Mouse (Mus musculus) liver, embryonic 15.5 days (tissue): ENCODE measurements at regions not wholly inside any gene's neighbourhood (a gene's known extent, or its start where the extent isn't known, plus 50 kb on each side); places are given as distances from the start of the nearest gene placed in this dataset.

ENCODE experiments used
- ATAC-seq: fragments of 200-750 bp; cut with Nextera tagmentation; 2 replicates; pipeline ENCODE4 v1.8.0; 2017; ENCODE audit warnings: moderate number of reproducible peaks, mild to moderate bottlenecking, moderate library complexity; ENCODE audit not compliant: insufficient read depth
- H3K27ac ChIP-seq: fragments of 300-500 bp; sonication (generic); replicated peaks from 2 replicates; pipeline ENCODE4 v1.5.1; 2015; ENCODE audit warnings: mild to moderate bottlenecking, inconsistent platforms
- H3K27me3 ChIP-seq: fragments of 300-500 bp; sonication (generic); 2 replicates; pipeline ENCODE4 v1.6.1; 2015; ENCODE audit warnings: mild to moderate bottlenecking, inconsistent platforms
- H3K36me3 ChIP-seq: fragments of 300-500 bp; sonication (generic); replicated peaks from 2 replicates; pipeline ENCODE4 v1.6.1; 2015; ENCODE audit warnings: moderate library complexity, mild to moderate bottlenecking, inconsistent platforms
- H3K4me1 ChIP-seq: fragments of 300-500 bp; sonication (generic); replicated peaks from 2 replicates; pipeline ENCODE4 v1.6.1; 2015; ENCODE audit warnings: inconsistent platforms
- H3K4me2 ChIP-seq: fragments of 300-500 bp; sonication (generic); 2 replicates; pipeline ENCODE4 v1.6.1; 2015; ENCODE audit warnings: moderate library complexity, mild to moderate bottlenecking, inconsistent platforms
- H3K4me3 ChIP-seq: fragments of 300-500 bp; sonication (generic); replicated peaks from 2 replicates; pipeline ENCODE4 v1.5.1; 2015; ENCODE audit warnings: mild to moderate bottlenecking, inconsistent platforms
- H3K9ac ChIP-seq: fragments of 300-500 bp; sonication (generic); 2 replicates; pipeline ENCODE4 v1.6.1; 2015; ENCODE audit warnings: moderate library complexity, mild to moderate bottlenecking, inconsistent platforms
- H3K9me3 ChIP-seq: fragments of 300-500 bp; sonication (generic); replicated peaks from 2 replicates; pipeline ENCODE4 v1.6.1; 2016; ENCODE audit warnings: inconsistent platforms
- WGBS: fragments of 180-500 bp; shearing (Covaris S2); methylation state at CpG from one replicate; pipeline ENCODE4 v1.1.7; 2015; ENCODE audit warnings: mixed read lengths; ENCODE audit not compliant: insufficient replicate concordance; 5-methylcytosine and 5-hydroxymethylcytosine counted together

- 66% methylated on average over 2 of the region's 2 CpGs for WGBS
- no peak for ATAC-seq
- no peaks in the 10 kb centered on the region for H3K27me3 ChIP-seq
- H3K4me2 ChIP-seq: no peak overlapping the region
- H3K4me3 ChIP-seq: no peak overlapping the region
- no peak overlapping the region for H3K9ac ChIP-seq
- H3K9me3 ChIP-seq: no peaks in the 10 kb centered on the region
- no peaks in the 10 kb centered on the region for H3K36me3 ChIP-seq
- no peaks in the 10 kb centered on the region for H3K4me1 ChIP-seq
- no peak overlapping the region for H3K27ac ChIP-seq
Measured at GRCm38 (mm10) chr5:46406969-46407368, 549.6 kb upstream of the Lcorl start.

DNA sequence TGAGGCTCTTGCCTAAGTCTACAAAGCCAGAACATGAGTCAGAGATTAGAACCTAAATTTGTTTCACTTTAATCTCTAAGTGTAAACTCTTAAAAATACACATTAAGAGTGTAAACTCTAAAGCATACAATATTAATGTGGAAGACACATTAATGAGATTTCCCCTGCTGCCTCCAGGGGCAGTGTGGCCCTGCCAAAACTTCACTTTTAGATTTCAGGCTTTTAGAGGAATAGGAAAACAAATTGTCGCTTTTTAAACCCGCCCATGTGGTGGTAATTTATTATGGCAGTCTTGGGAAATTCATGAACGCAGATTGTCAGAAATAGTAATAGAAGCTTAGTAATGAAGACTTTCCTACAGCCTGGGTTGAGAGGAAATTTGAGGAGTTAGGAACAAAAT lies 549.0 kb upstream of the Lcorl start:
- Histone ChIP-seq H3K4me1 (no peaks in the 10 kb centered on the region), H3K4me2 (no peak overlapping the region), H3K27me3 (no peaks in the 10 kb centered on the region), H3K9ac (no peak overlapping the region), H3K4me3 (no peak overlapping the region), H3K9me3 (no peaks in the 10 kb centered on the region), H3K27ac (no peak overlapping the region), H3K36me3 (no peaks in the 10 kb centered on the region)
- ATAC-seq: no peak
- 34% methylated on average over 3 of the region's 3 CpGs for WGBS

- H3K27ac ChIP-seq: no peak overlapping the region
- no peaks in the 10 kb centered on the region for H3K27me3 ChIP-seq
- no peaks in the 10 kb centered on the region for H3K9me3 ChIP-seq
- H3K4me3 ChIP-seq: no peak overlapping the region
- 43% methylated on average over 2 of the region's 2 CpGs for WGBS
- H3K9ac ChIP-seq: no peak overlapping the region
- ATAC-seq: no peak
- H3K36me3 ChIP-seq: no peaks in the 10 kb centered on the region
- H3K4me2 ChIP-seq: no peak overlapping the region
- no peaks in the 10 kb centered on the region for H3K4me1 ChIP-seq
Measured at GRCm38 (mm10) chr5:46386591-46386990, 529.2 kb upstream of the Lcorl start.

DNA sequence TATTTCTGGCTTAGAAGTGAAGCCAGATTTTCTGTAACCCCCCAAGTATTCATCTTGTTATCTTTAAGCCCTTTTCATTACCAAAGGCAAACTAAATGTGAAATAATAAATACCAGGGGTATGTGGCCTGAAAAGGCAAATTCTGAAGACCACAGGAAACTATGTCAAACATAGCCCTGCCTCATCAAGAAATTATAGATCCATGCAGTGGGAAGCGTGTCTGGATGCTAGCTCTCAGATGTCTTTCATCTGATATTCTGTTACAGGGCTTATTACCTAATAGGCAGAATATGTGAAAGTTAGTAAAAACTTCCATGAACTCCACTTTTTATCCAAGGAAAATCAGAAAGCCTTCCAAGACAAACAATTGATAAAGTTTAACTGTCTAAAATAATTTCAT lies 509.9 kb upstream of the Lcorl start:
- no peak for ATAC-seq
- Histone ChIP-seq H3K4me1 (no peaks in the 10 kb centered on the region), H3K27me3 (no peaks in the 10 kb centered on the region), H3K9me3 (no peaks in the 10 kb centered on the region), H3K4me3 (no peak overlapping the region), H3K9ac (no peak overlapping the region), H3K27ac (no peak overlapping the region), H3K4me2 (no peak overlapping the region), H3K36me3 (no peaks in the 10 kb centered on the region)
- 51% methylated on average over 1 of the region's 1 CpGs for WGBS

GRCm38 (mm10) chr5:46363661-46364060 lies 506.2 kb upstream of the Lcorl start:
- H3K9ac ChIP-seq: no peak overlapping the region
- H3K4me2 ChIP-seq: no peak overlapping the region
- no peak overlapping the region for H3K4me3 ChIP-seq
- H3K27me3 ChIP-seq: no peaks in the 10 kb centered on the region
- ATAC-seq: no peak
- H3K4me1 ChIP-seq: no peaks in the 10 kb centered on the region
- no peak overlapping the region for H3K27ac ChIP-seq
- 61% methylated on average over 2 of the region's 2 CpGs for WGBS
- H3K9me3 ChIP-seq: no peaks in the 10 kb centered on the region
- H3K36me3 ChIP-seq: no peaks in the 10 kb centered on the region

GRCm38 (mm10) chr5:46361637-46362036 lies 504.2 kb upstream of the Lcorl start:
- H3K4me3 ChIP-seq: no peak overlapping the region
- H3K27ac ChIP-seq: no peak overlapping the region
- WGBS: 49% methylated on average over 1 of the region's 1 CpGs
- no peak overlapping the region for H3K9ac ChIP-seq
- H3K27me3 ChIP-seq: no peaks in the 10 kb centered on the region
- H3K36me3 ChIP-seq: no peaks in the 10 kb centered on the region
- no peaks in the 10 kb centered on the region for H3K9me3 ChIP-seq
- no peaks in the 10 kb centered on the region for H3K4me1 ChIP-seq
- H3K4me2 ChIP-seq: no peak overlapping the region
- ATAC-seq: no peak

- ATAC-seq: no peak
- H3K9ac ChIP-seq: no peak overlapping the region
- H3K9me3 ChIP-seq: no peaks in the 10 kb centered on the region
- H3K36me3 ChIP-seq: no peaks in the 10 kb centered on the region
- 70% methylated on average over 5 of the region's 5 CpGs for WGBS
- no peak overlapping the region for H3K4me3 ChIP-seq
- H3K4me1 ChIP-seq: no peaks in the 10 kb centered on the region
- no peak overlapping the region for H3K27ac ChIP-seq
- H3K27me3 ChIP-seq: no peaks in the 10 kb centered on the region
- no peak overlapping the region for H3K4me2 ChIP-seq
Measured at GRCm38 (mm10) chr5:46348448-46348847, 491.0 kb upstream of the Lcorl start.

DNA sequence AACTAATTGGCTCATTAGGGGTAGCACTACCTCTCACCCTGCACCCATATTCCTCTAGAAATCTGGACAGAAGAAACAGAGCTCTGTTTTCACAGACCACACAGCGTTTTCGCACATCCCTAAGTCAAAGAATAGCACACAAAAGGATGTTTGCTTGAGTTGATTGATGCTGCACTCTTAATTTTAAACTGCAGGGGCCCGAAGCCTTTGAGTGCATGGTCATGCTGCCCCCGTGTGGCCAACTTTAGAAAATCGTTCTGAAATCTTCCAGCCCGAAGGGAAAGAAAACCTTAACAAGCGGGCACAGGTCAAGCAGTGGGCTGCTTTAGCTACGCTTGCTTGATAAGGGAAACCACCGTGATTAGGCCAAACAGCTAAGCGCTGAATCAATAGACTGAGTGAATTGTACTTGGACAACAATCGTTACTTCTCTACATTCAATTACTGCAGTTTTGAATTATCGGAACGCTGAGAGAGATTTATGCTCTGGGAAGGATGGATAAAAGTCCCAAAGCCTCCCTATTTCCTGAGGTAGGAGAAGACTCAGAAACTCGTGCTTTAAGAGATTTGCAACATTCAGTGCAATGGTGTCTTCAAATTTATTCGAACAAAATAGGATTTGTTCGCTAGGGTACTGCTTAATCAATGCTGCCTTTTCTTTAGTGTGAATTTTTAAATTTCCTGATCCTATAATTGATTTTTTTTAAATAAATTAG lies 490.1 kb upstream of the Lcorl start:
- Histone ChIP-seq H3K9me3 (no peaks in the 10 kb centered on the region), H3K4me1 (no peaks in the 10 kb centered on the region), H3K4me3 (no peak overlapping the region), H3K9ac (no peak overlapping the region), H3K4me2 (no peak overlapping the region), H3K27ac (no peak overlapping the region), H3K36me3 (no peaks in the 10 kb centered on the region), H3K27me3 (no peaks in the 10 kb centered on the region)
- 17% methylated on average over 16 of the region's 16 CpGs for WGBS
- no peak for ATAC-seq

- Histone ChIP-seq H3K4me2 (no peak overlapping the region), H3K9me3 (no peaks in the 10 kb centered on the region), H3K9ac (no peak overlapping the region), H3K36me3 (no peaks in the 10 kb centered on the region), H3K4me1 (no peaks in the 10 kb centered on the region), H3K27ac (no peak overlapping the region), H3K27me3 (no peaks in the 10 kb centered on the region), H3K4me3 (no peak overlapping the region)
- no peak for ATAC-seq
- 65% methylated on average over 2 of the region's 2 CpGs for WGBS
Measured at GRCm38 (mm10) chr5:46338461-46338860, 481.0 kb upstream of the Lcorl start.

DNA sequence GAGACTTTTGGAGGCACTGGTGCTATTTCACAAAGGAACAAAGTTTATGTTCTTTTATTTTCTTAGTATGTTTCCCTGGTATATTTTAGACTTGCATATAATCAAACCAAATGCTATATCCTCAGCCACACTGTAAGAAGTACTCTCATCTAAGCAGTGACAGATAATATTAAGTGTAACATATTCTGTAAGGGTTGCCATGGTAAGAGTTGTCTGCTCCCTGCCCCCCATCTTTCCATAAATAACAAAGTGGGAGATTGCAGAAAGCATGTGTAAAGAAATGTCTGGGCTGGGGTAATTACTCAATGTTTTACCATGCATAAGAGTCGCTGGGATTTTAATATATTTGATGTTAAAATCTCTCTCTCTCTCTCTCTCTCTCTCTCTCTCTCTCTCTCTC lies 473.5 kb upstream of the Lcorl start:
- Histone ChIP-seq H3K9me3 (no peaks in the 10 kb centered on the region), H3K27me3 (no peaks in the 10 kb centered on the region), H3K4me3 (no peak overlapping the region), H3K36me3 (no peaks in the 10 kb centered on the region), H3K4me1 (no peaks in the 10 kb centered on the region), H3K27ac (no peak overlapping the region), H3K9ac (no peak overlapping the region), H3K4me2 (no peak overlapping the region)
- no peak for ATAC-seq
- 57% methylated on average over 1 of the region's 1 CpGs for WGBS
